Mouse (Mus musculus) bone marrow, adult 2 months (tissue): ENCODE data around the gene Igfbp6. TPM values are rescaled to one million over a fixed set of nuclear protein-coding genes. Genes with fewer than 3 reads are reported as not detected.

Experiments used
- H3K27ac ChIP-seq: fragments of 200-500 bp; 2 replicates; pipeline ENCODE4 v1.5.1; 2012; ENCODE audit warnings: low read depth, mild to moderate bottlenecking, control low read depth, inconsistent platforms, low read length; ENCODE audit not compliant: control insufficient read depth, poor library complexity, insufficient read depth
- H3K4me1 ChIP-seq: fragments of 200-500 bp; 2 replicates; pipeline ENCODE4 v1.6.1; 2011; ENCODE audit warnings: low read length; ENCODE audit not compliant: control insufficient read depth, insufficient read depth
- H3K4me3 ChIP-seq: fragments of 200-500 bp; replicated peaks from 2 replicates; pipeline ENCODE3; 2011; ENCODE audit warnings: mild to moderate bottlenecking, low read depth, low read length, control low read depth; ENCODE audit not compliant: control insufficient read depth
- CTCF ChIP-seq: fragments of 200-500 bp; IDR thresholded peaks from 2 replicates; pipeline ENCODE4 v1.5.1; 2011; ENCODE audit warnings: low read length, control low read depth; ENCODE audit not compliant: control insufficient read depth, insufficient read depth
- POLR2A ChIP-seq: fragments of 200-500 bp; IDR thresholded peaks from 2 replicates; pipeline ENCODE4 v1.6.1; 2011; ENCODE audit warnings: low read depth, mild to moderate bottlenecking, control low read depth, low read length, borderline replicate concordance; ENCODE audit not compliant: control insufficient read depth
- WGBS: fragments of 180-500 bp; shearing (Covaris S2); methylation state at CpG from one replicate; pipeline ENCODE4 v1.1.7; 2018; 5-methylcytosine and 5-hydroxymethylcytosine counted together
- polyA plus RNA-seq: library from polyadenylated mRNA; stranded (reverse); fragments of >200 nt; gene quantifications from 2 replicates; pipeline ENCODE4 v1.2.4, GENCODE M21; 2011; ENCODE audit warnings: low replicate concordance; ENCODE audit not compliant: missing spikeins, insufficient read depth, insufficient read length

Igfbp6 gene
- polyA plus RNA-seq: not detected in 2 replicates

GRCm38 (mm10) chr15:102144274-102144711 lies at the start of gene Igfbp6:
Igfbp6 (plus strand) TSS chr15:102144362.
- 45% methylated on average over 22 of the region's 22 CpGs for WGBS
- no peak for TF ChIP-seq CTCF
- TF ChIP-seq POLR2A: no peak
- Histone ChIP-seq H3K4me3 (no peak within 1 kb of the TSS), H3K27ac (no peak within 1 kb of the TSS), H3K4me1 (peaks cover 1% of the 10 kb centered on the region; the same call in 1 of the 2 replicates)

GRCm38 (mm10) chr15:102094988-102095387 lies 49.2 kb upstream of the Igfbp6 start:
- H3K4me3 ChIP-seq: no peak overlapping the region
- no peak overlapping the region for H3K27ac ChIP-seq
- no peak for TF ChIP-seq POLR2A
- TF ChIP-seq CTCF: no peak
- peaks cover 2% of the 10 kb centered on the region; the same call in 1 of the 2 replicates for H3K4me1 ChIP-seq
- 79% methylated on average over 16 of the region's 16 CpGs for WGBS

GRCm38 (mm10) chr15:102097147-102097915 lies 46.8 kb upstream of the Igfbp6 start:
- 45% methylated on average over 8 of the region's 8 CpGs for WGBS
- Histone ChIP-seq H3K4me3 (no peak overlapping the region), H3K27ac (no peak overlapping the region), H3K4me1 (peaks cover 2% of the 10 kb centered on the region; the same call in 1 of the 2 replicates)
- TF ChIP-seq POLR2A (no peak), CTCF (no peak)

GRCm38 (mm10) chr15:102097991-102098555 lies 46.1 kb upstream of the Igfbp6 start:
- WGBS: 72% methylated on average over 5 of the region's 5 CpGs
- Histone ChIP-seq H3K4me3 (no peak overlapping the region), H3K27ac (no peak overlapping the region), H3K4me1 (peaks cover 2% of the 10 kb centered on the region; the same call in 1 of the 2 replicates)
- TF ChIP-seq POLR2A: no peak
- TF ChIP-seq CTCF: no peak

GRCm38 (mm10) chr15:102099260-102099659 lies 44.9 kb upstream of the Igfbp6 start:
- Histone ChIP-seq H3K4me3 (no peak overlapping the region), H3K27ac (no peak overlapping the region), H3K4me1 (peaks cover 2% of the 10 kb centered on the region; the same call in 1 of the 2 replicates)
- whole genome bisulfite sequencing: 76% methylated on average over 5 of the region's 5 CpGs
- TF ChIP-seq POLR2A (no peak), CTCF (no peak)

GRCm38 (mm10) chr15:102099771-102100160 lies 44.4 kb upstream of the Igfbp6 start:
- peaks cover 2% of the 10 kb centered on the region; the same call in 1 of the 2 replicates for H3K4me1 ChIP-seq
- H3K4me3 ChIP-seq: peak overlapping the region; percentile 56
- TF ChIP-seq POLR2A (no peak), CTCF (no peak)
- peak overlapping the region; percentile 15; the same call in 1 of the 2 replicates for H3K27ac ChIP-seq
- 35% methylated on average over 8 of the region's 8 CpGs for WGBS

GRCm38 (mm10) chr15:102100161-102100981 lies 43.8 kb upstream of the Igfbp6 start, which contains the start of gene Tns2:
Tns2 (plus strand) TSS chr15:102100413.
- peak; percentile 10; the same call in 1 of the 2 replicates for TF ChIP-seq CTCF
- peak; percentile 4; the same call in 1 of the 2 replicates for TF ChIP-seq POLR2A
- under 1% methylated on average over 81 of the region's 82 CpGs for WGBS
- Histone ChIP-seq H3K4me3 (peak within 1 kb of the TSS; percentile 56), H3K4me1 (peaks cover 2% of the 10 kb centered on the region; the same call in 1 of the 2 replicates), H3K27ac (peak within 1 kb of the TSS; percentile 15; the same call in 1 of the 2 replicates)
